Mouse (Mus musculus) hindbrain, embryonic 16.5 days (tissue): ENCODE results near the gene Zic5. TPM values are rescaled to one million over a fixed set of nuclear protein-coding genes. Genes with fewer than 3 reads are reported as not detected.
"Not testable (repeated sequence)": the region's sequence is repeated elsewhere in the genome, so short reads cannot be mapped to it uniquely, and the experiment has no call there.

Experiments
- ATAC-seq: fragments of 200-750 bp; cut with Nextera tagmentation; 2 replicates; pipeline ENCODE4 v1.8.0; 2017; ENCODE audit warnings: moderate TSS enrichment, moderate library complexity
- H3K27ac ChIP-seq: fragments of 300-500 bp; sonication (generic); 2 replicates; pipeline ENCODE4 v1.5.1; 2014; ENCODE audit warnings: low read depth, mild to moderate bottlenecking, control low read depth, low read length, moderate library complexity
- H3K27me3 ChIP-seq: fragments of 300-500 bp; sonication (generic); replicated peaks from 2 replicates; pipeline ENCODE4 v1.6.1; 2014; ENCODE audit warnings: low read length; ENCODE audit not compliant: control insufficient read depth, insufficient read depth
- H3K36me3 ChIP-seq: fragments of 300-500 bp; sonication (generic); 2 replicates; pipeline ENCODE4 v1.6.1; 2014; ENCODE audit warnings: mild to moderate bottlenecking, low read length, moderate library complexity, mixed read lengths; ENCODE audit not compliant: control insufficient read depth, insufficient read depth
- H3K4me1 ChIP-seq: fragments of 300-500 bp; sonication (generic); 2 replicates; pipeline ENCODE4 v1.6.1; 2014; ENCODE audit warnings: low read depth, low read length; ENCODE audit not compliant: control insufficient read depth, insufficient read depth
- H3K4me2 ChIP-seq: fragments of 300-500 bp; sonication (generic); 2 replicates; pipeline ENCODE4 v1.6.1; 2014; ENCODE audit warnings: mild to moderate bottlenecking, low read length, control low read depth, moderate library complexity
- H3K4me3 ChIP-seq: fragments of 300-500 bp; sonication (generic); 2 replicates; pipeline ENCODE4 v1.5.1; 2014; ENCODE audit warnings: mild to moderate bottlenecking, low read length, control low read depth, moderate library complexity
- H3K9ac ChIP-seq: fragments of 300-500 bp; sonication (generic); 2 replicates; pipeline ENCODE4 v1.6.1; 2014; ENCODE audit warnings: low read depth, mild to moderate bottlenecking, control low read depth, low read length, moderate library complexity
- H3K9me3 ChIP-seq: fragments of 300-500 bp; sonication (generic); 2 replicates; pipeline ENCODE4 v1.6.1; 2014; ENCODE audit warnings: mild to moderate bottlenecking, low read length, moderate library complexity; ENCODE audit not compliant: control insufficient read depth
- WGBS: fragments of 180-500 bp; shearing (Covaris S2); extraction: QIAGEN DNeasy Blood & Tissue Kit; methylation state at CpG from one replicate; pipeline ENCODE4 v1.1.7; 2014; 5-methylcytosine and 5-hydroxymethylcytosine counted together
- polyA plus RNA-seq: library from polyadenylated mRNA; unstranded; fragments of >200 nt; fragmentation: Nextera tagmentation; extraction: Ambion mirVana; gene quantifications from 2 replicates; pipeline ENCODE4 v1.2.1, GENCODE M21; 2015

Gene Zic5
- polyA plus RNA-seq, 1 experiment from 2014 or later = 14.9 TPM

- 18% methylated on average over 9 of the region's 9 CpGs for WGBS
Measured at GRCm38 (mm10) chr14:122461966-122462365, 3.5 kb downstream of the Zic5 start.

GRCm38 (mm10) chr14:122461500-122461899 lies 4.0 kb downstream of the Zic5 start:
- Histone ChIP-seq H3K4me1 (peaks cover 10% of the 10 kb centered on the region), H3K4me3 (peak overlapping the region; percentile 57), H3K27me3 (peaks cover 8% of the 10 kb centered on the region), H3K9me3 (no peaks in the 10 kb centered on the region), H3K27ac (peak overlapping the region; percentile 66), H3K36me3 (no peaks in the 10 kb centered on the region), H3K9ac (peak overlapping the region; percentile 38), H3K4me2 (peak overlapping the region; percentile 66)
- WGBS = 34% methylated on average over 3 of the region's 3 CpGs
- ATAC-seq = no peak

More at GRCm38 (mm10) chr14:122461966-122462365, 3.5 kb downstream of the Zic5 start:
- Histone ChIP-seq H3K4me1 (peaks cover 10% of the 10 kb centered on the region), H3K9ac (peak overlapping the region; percentile 38), H3K9me3 (no peaks in the 10 kb centered on the region), H3K4me3 (peak overlapping the region; percentile 57), H3K36me3 (no peaks in the 10 kb centered on the region), H3K4me2 (peak overlapping the region; percentile 66), H3K27ac (peak overlapping the region; percentile 66), H3K27me3 (peaks cover 10% of the 10 kb centered on the region)
- no peak for ATAC-seq

GRCm38 (mm10) chr14:122460226-122460625 lies 5.3 kb downstream of the Zic5 start:
- 46% methylated on average over 5 of the region's 5 CpGs for WGBS
- H3K27ac ChIP-seq = peak overlapping the region; percentile 73
- H3K4me1 ChIP-seq = peaks cover 10% of the 10 kb centered on the region
- peaks cover 7% of the 10 kb centered on the region for H3K27me3 ChIP-seq
- H3K36me3 ChIP-seq = no peaks in the 10 kb centered on the region
- H3K9me3 ChIP-seq = no peaks in the 10 kb centered on the region
- ATAC-seq = no peak
- peak overlapping the region; percentile 20 for H3K4me3 ChIP-seq
- peak overlapping the region; percentile 31 for H3K4me2 ChIP-seq
- H3K9ac ChIP-seq = no peak overlapping the region; the same call in 1 of the 2 replicates

GRCm38 (mm10) chr14:122459776-122460175 lies 5.7 kb downstream of the Zic5 start:
- Histone ChIP-seq H3K4me2 (peak overlapping the region; percentile 31), H3K27me3 (peaks cover 11% of the 10 kb centered on the region), H3K9me3 (no peaks in the 10 kb centered on the region), H3K4me3 (peak overlapping the region; percentile 20), H3K9ac (peak overlapping the region; percentile 33; the same call in 1 of the 2 replicates), H3K27ac (peak overlapping the region; percentile 73), H3K36me3 (no peaks in the 10 kb centered on the region), H3K4me1 (peaks cover 9% of the 10 kb centered on the region)
- 68% methylated on average over 1 of the region's 1 CpGs for WGBS
- no peak for ATAC-seq

- H3K9ac ChIP-seq, H3K36me3 ChIP-seq, ATAC-seq, H3K4me1 ChIP-seq, H3K27ac ChIP-seq, H3K9me3 ChIP-seq: not testable (repeated sequence)
- 56% methylated on average over 2 of the region's 12 CpGs for WGBS
- Histone ChIP-seq H3K27me3 (peaks cover 11% of the 10 kb centered on the region), H3K4me2 (peak overlapping the region; percentile 31), H3K4me3 (peak overlapping the region; percentile 20; the same call in 1 of the 2 replicates)
Measured at GRCm38 (mm10) chr14:122459332-122459731, 6.1 kb downstream of the Zic5 start.

- Histone ChIP-seq H3K9ac (no peak overlapping the region), H3K4me1 (peaks cover 25% of the 10 kb centered on the region), H3K9me3 (no peaks in the 10 kb centered on the region), H3K27ac (peak overlapping the region; percentile 63), H3K4me3 (no peak overlapping the region), H3K4me2 (no peak overlapping the region), H3K27me3 (peaks cover 27% of the 10 kb centered on the region), H3K36me3 (no peaks in the 10 kb centered on the region)
- ATAC-seq = no peak
- WGBS = 35% methylated on average over 4 of the region's 4 CpGs
Measured at GRCm38 (mm10) chr14:122455562-122455958, 9.9 kb downstream of the Zic5 start.

GRCm38 (mm10) chr14:122454901-122455561 lies 10.4 kb downstream of the Zic5 start:
- Histone ChIP-seq H3K4me2 (no peak overlapping the region), H3K27me3 (peaks cover 27% of the 10 kb centered on the region)

GRCm38 (mm10) chr14:122453996-122454738 lies 11.3 kb downstream of the Zic5 start:
- Histone ChIP-seq H3K36me3 (no peaks in the 10 kb centered on the region), H3K4me2 (peak overlapping the region; percentile 41), H3K4me1 (peaks cover 31% of the 10 kb centered on the region), H3K9me3 (no peaks in the 10 kb centered on the region), H3K9ac (no peak overlapping the region), H3K27ac (peak overlapping the region; percentile 75), H3K4me3 (no peak overlapping the region), H3K27me3 (peaks cover 29% of the 10 kb centered on the region)
- WGBS = 8% methylated on average over 12 of the region's 12 CpGs
- ATAC-seq = no peak

More at GRCm38 (mm10) chr14:122454901-122455561, 10.4 kb downstream of the Zic5 start:
- WGBS = 33% methylated on average over 10 of the region's 10 CpGs
- Histone ChIP-seq H3K27ac (peak overlapping the region; percentile 75; the same call in 1 of the 2 replicates), H3K9me3 (no peaks in the 10 kb centered on the region), H3K4me1 (peaks cover 30% of the 10 kb centered on the region), H3K36me3 (no peaks in the 10 kb centered on the region), H3K9ac (no peak overlapping the region), H3K4me3 (no peak overlapping the region)
- no peak for ATAC-seq

- 3% methylated on average over 32 of the region's 32 CpGs for WGBS
- peak overlapping the region; percentile 5; the same call in 1 of the 2 replicates for H3K9ac ChIP-seq
- peak overlapping the region; percentile 1; the same call in 1 of the 2 replicates for H3K4me3 ChIP-seq
- peaks cover 31% of the 10 kb centered on the region for H3K4me1 ChIP-seq
- ATAC-seq = peak; percentile 69
- H3K27ac ChIP-seq = peak overlapping the region; percentile 75
- H3K4me2 ChIP-seq = peak overlapping the region; percentile 41
- H3K9me3 ChIP-seq = no peaks in the 10 kb centered on the region
- H3K27me3 ChIP-seq = peaks cover 29% of the 10 kb centered on the region
- H3K36me3 ChIP-seq = no peaks in the 10 kb centered on the region
Measured at GRCm38 (mm10) chr14:122453388-122453995, 12.0 kb downstream of the Zic5 start.
